Mouse (Mus musculus): ENCODE data around the gene Thy1.

Thy1 gene

DNA sequence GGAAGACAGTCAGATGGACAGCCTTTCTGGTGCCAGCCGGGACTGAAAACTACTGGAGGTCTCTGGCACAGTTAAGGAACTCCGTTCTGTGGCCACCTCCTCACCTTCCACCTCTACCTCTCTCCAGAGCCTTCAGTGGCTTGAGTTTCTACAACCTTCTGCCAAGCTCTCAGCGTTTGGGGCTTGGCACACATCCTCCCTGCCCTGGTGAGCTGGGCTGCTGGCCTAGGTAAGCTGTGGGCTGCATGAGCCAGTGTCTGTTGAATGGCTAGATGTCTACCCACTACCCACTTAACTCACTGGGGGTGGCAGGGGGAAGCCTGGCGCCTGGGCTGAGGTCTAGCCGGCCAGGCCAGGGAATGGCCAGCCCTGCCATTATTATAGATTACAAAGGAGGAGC is 29.9 kb downstream of the Thy1 start:
- Histone ChIP-seq H3K36me3 (ENCODE audit: insufficient read depth, low read length) (no peaks in the 10 kb centered on the region), H3K4me1 (replicated peaks; ENCODE audit: low read depth, low read length) (peaks cover 63% of the 10 kb centered on the region), H3K27me3 (ENCODE audit: insufficient read depth, low read length) (peaks cover 21% of the 10 kb centered on the region), H3K4me3 (replicated peaks; ENCODE audit: low read length) (no peak overlapping the region), H3K9me3 (ENCODE audit: low read length) (no peaks in the 10 kb centered on the region)
- no peak for TF ChIP-seq CTCF (conservative IDR thresholded peaks at IDR 0.05; ENCODE audit: low read length)
- TF ChIP-seq POU5F1 (IDR thresholded peaks at IDR 0.05; ENCODE audit: borderline replicate concordance, low read length): no peak
- TF ChIP-seq NANOG (IDR thresholded peaks at IDR 0.05; ENCODE audit: borderline replicate concordance, low read length): no peak

DNA sequence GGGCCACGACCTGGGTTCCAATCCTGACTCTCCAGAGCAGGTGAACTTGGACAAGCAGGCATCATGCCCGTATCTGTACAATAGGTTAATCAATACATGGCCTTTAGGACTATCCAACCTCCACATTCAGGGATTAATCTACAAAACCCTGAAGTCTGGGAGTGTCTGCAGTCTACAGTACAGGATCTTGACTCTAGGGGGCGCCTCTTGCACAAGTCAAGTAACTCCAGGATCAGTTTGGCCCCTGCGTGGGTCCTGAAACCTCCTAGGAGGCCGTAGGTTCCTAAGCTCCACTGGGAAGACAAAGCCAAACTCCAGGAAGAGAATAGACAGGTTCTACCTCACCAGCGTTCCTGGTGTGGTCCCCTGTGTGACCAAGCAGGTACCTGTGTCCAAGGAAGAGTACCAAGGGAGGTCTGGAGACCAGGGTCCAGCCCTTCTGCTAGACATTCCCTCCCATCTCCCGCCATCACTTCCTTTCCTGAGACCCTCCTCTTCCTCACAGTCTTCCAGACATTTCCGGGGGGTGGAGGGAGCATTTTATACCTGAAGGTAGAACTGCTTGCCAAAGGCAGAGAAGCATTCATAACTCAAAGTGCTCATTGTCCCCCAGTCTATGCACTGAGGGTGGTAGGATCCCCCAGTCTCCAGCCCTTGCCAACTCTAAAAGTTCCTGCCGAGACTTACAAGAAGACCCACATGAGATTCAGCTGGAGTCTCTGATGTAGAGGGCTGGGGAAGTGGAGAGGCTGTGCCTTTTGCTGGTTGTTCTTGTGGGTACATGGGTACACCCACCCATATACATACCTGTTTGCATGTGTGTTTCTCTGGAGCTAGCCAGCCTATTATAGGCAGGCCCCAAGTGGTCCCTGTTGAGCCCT is 31.5 kb downstream of the Thy1 start:
- Histone ChIP-seq H3K9me3 (ENCODE audit: low read length) (no peaks in the 10 kb centered on the region), H3K36me3 (ENCODE audit: insufficient read depth, low read length) (no peaks in the 10 kb centered on the region), H3K27me3 (ENCODE audit: insufficient read depth, low read length) (peaks cover 29% of the 10 kb centered on the region), H3K4me3 (replicated peaks; ENCODE audit: low read length) (0 out of 2 replicates have a peak overlapping the region, but pooled peaks have one; percentile 26), H3K4me1 (replicated peaks; ENCODE audit: low read depth, low read length) (peaks cover 73% of the 10 kb centered on the region)
- TF ChIP-seq POU5F1 (IDR thresholded peaks at IDR 0.05; ENCODE audit: borderline replicate concordance, low read length) (no peak), CTCF (conservative IDR thresholded peaks at IDR 0.05; ENCODE audit: low read length) (peak; percentile 86), NANOG (IDR thresholded peaks at IDR 0.05; ENCODE audit: borderline replicate concordance, low read length) (no peak)

GRCm38 (mm10) chr9:44075276-44075995 is 32.3 kb downstream of the Thy1 start:
- H3K27me3 ChIP-seq (ENCODE audit: insufficient read depth, low read length): peaks cover 36% of the 10 kb centered on the region
- no peak overlapping the region; the same call in 1 of the 2 replicates for H3K4me3 ChIP-seq (replicated peaks; ENCODE audit: low read length)
- no peaks in the 10 kb centered on the region for H3K36me3 ChIP-seq (ENCODE audit: insufficient read depth, low read length)
- H3K4me1 ChIP-seq (replicated peaks; ENCODE audit: low read depth, low read length): peaks cover 68% of the 10 kb centered on the region
- TF ChIP-seq CTCF (conservative IDR thresholded peaks at IDR 0.05; ENCODE audit: low read length) (no peak), NANOG (IDR thresholded peaks at IDR 0.05; ENCODE audit: borderline replicate concordance, low read length) (no peak), POU5F1 (IDR thresholded peaks at IDR 0.05; ENCODE audit: borderline replicate concordance, low read length) (no peak)
- H3K9me3 ChIP-seq (ENCODE audit: low read length): no peaks in the 10 kb centered on the region

DNA sequence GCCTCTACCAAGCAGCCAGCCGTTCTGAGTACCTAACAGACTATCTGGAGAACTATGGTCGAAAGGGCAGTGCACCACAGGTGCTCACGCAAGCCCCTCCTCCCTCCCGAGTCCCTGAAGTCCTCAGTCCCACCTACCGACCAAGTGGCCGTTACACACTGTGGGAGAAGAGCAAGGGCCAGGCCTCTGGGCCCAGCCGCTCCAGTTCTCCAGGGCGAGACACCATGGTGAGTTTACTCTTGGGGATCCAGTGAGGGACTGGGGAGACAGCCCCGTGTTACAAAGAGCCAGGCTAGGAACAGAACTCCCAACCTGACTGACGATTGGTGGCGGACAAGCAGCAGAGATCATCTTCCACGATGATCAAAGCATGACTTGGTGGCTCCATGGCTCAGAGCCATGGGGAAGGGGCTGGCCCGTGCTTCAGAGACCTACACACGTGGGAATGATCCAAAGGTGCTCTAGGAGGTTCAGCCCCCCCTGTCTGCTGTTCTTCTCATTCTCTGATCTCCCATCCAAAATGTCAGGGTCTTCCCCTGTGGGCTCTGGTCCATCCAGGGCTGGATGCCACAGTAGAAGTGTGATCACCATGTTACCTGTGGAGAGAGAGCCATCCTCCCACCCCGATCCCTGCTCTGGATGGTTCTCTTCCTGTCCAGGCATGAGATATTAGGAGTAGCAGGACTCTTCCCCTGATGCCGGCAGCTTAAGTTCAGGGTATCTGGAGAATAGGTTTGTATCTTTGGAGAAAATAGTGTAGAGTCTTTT is 33.0 kb downstream of the Thy1 start:
- H3K4me1 ChIP-seq (replicated peaks; ENCODE audit: low read depth, low read length): peaks cover 61% of the 10 kb centered on the region
- no peaks in the 10 kb centered on the region for H3K9me3 ChIP-seq (ENCODE audit: low read length)
- TF ChIP-seq POU5F1 (IDR thresholded peaks at IDR 0.05; ENCODE audit: borderline replicate concordance, low read length) (no peak), CTCF (conservative IDR thresholded peaks at IDR 0.05; ENCODE audit: low read length) (no peak), NANOG (IDR thresholded peaks at IDR 0.05; ENCODE audit: borderline replicate concordance, low read length) (no peak)
- 0 out of 2 replicates have a peak overlapping the region, but pooled peaks have one; percentile 20 for H3K4me3 ChIP-seq (replicated peaks; ENCODE audit: low read length)
- no peaks in the 10 kb centered on the region for H3K36me3 ChIP-seq (ENCODE audit: insufficient read depth, low read length)
- peaks cover 36% of the 10 kb centered on the region for H3K27me3 ChIP-seq (ENCODE audit: insufficient read depth, low read length)

GRCm38 (mm10) chr9:44076764-44077120 is 33.6 kb downstream of the Thy1 start:
- TF ChIP-seq CTCF (conservative IDR thresholded peaks at IDR 0.05; ENCODE audit: low read length): peak; percentile 78
- no peak for TF ChIP-seq NANOG (IDR thresholded peaks at IDR 0.05; ENCODE audit: borderline replicate concordance, low read length)
- no peak for TF ChIP-seq POU5F1 (IDR thresholded peaks at IDR 0.05; ENCODE audit: borderline replicate concordance, low read length)
- no peaks in the 10 kb centered on the region for H3K36me3 ChIP-seq (ENCODE audit: insufficient read depth, low read length)
- H3K9me3 ChIP-seq (ENCODE audit: low read length): no peaks in the 10 kb centered on the region
- H3K4me3 ChIP-seq (replicated peaks; ENCODE audit: low read length): no peak overlapping the region
- H3K27me3 ChIP-seq (ENCODE audit: insufficient read depth, low read length): peaks cover 39% of the 10 kb centered on the region
- peaks cover 57% of the 10 kb centered on the region for H3K4me1 ChIP-seq (replicated peaks; ENCODE audit: low read depth, low read length)

- Histone ChIP-seq H3K36me3 (ENCODE audit: insufficient read depth, low read length) (no peaks in the 10 kb centered on the region), H3K4me1 (replicated peaks; ENCODE audit: low read depth, low read length) (peaks cover 50% of the 10 kb centered on the region), H3K9me3 (ENCODE audit: low read length) (no peaks in the 10 kb centered on the region), H3K27me3 (ENCODE audit: insufficient read depth, low read length) (peaks cover 46% of the 10 kb centered on the region), H3K4me3 (replicated peaks; ENCODE audit: low read length) (no peak overlapping the region)
- no peak for TF ChIP-seq NANOG (IDR thresholded peaks at IDR 0.05; ENCODE audit: borderline replicate concordance, low read length)
- TF ChIP-seq POU5F1 (IDR thresholded peaks at IDR 0.05; ENCODE audit: borderline replicate concordance, low read length): no peak
- TF ChIP-seq CTCF (conservative IDR thresholded peaks at IDR 0.05; ENCODE audit: low read length): no peak
Observed at GRCm38 (mm10) chr9:44077266-44077910, 34.2 kb downstream of the Thy1 start.

DNA sequence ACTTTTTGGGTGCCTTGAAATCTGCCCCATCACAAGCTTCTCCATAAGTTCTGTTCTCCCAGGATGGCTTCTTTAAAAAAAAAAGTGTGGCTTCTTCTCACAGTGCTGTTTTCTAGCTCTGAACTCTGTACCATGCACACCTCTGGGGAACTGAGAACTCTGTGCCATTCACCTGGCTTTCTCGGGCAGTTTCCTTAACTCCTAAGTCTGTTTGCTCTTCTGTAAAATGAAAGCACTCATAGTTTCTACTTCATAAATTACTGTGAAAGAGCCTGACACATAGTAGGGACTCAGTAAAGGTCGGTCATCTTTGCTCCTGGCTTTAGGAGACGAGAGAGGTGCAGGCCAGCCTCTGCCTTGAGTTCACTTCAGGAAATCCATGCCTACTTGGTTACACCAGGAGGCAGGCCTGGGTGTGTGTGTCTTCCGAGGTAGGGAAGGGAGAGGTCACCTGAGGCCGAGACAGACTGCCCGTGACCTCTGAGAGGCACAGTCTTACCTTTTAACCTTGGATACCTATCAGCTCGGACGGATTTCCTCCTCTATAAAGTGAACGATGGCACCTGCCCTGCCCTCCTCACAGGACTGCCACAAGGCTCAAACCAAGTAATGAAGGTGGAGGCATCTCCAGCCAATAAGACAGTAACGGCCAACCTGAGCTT is 35.1 kb downstream of the Thy1 start:
- TF ChIP-seq CTCF (conservative IDR thresholded peaks at IDR 0.05; ENCODE audit: low read length) (no peak), NANOG (IDR thresholded peaks at IDR 0.05; ENCODE audit: borderline replicate concordance, low read length) (no peak), POU5F1 (IDR thresholded peaks at IDR 0.05; ENCODE audit: borderline replicate concordance, low read length) (no peak)
- H3K9me3 ChIP-seq (ENCODE audit: low read length): no peaks in the 10 kb centered on the region
- peaks cover 44% of the 10 kb centered on the region for H3K4me1 ChIP-seq (replicated peaks; ENCODE audit: low read depth, low read length)
- H3K27me3 ChIP-seq (ENCODE audit: insufficient read depth, low read length): peaks cover 54% of the 10 kb centered on the region
- H3K4me3 ChIP-seq (replicated peaks; ENCODE audit: low read length): no peak overlapping the region
- no peaks in the 10 kb centered on the region for H3K36me3 ChIP-seq (ENCODE audit: insufficient read depth, low read length)
